Mouse (Mus musculus): ENCODE measurements at regions not wholly inside any gene's neighbourhood (a gene's known extent, or its start where the extent isn't known, plus 50 kb on each side); places are given as distances from the start of the nearest gene placed in this dataset.

DNA sequence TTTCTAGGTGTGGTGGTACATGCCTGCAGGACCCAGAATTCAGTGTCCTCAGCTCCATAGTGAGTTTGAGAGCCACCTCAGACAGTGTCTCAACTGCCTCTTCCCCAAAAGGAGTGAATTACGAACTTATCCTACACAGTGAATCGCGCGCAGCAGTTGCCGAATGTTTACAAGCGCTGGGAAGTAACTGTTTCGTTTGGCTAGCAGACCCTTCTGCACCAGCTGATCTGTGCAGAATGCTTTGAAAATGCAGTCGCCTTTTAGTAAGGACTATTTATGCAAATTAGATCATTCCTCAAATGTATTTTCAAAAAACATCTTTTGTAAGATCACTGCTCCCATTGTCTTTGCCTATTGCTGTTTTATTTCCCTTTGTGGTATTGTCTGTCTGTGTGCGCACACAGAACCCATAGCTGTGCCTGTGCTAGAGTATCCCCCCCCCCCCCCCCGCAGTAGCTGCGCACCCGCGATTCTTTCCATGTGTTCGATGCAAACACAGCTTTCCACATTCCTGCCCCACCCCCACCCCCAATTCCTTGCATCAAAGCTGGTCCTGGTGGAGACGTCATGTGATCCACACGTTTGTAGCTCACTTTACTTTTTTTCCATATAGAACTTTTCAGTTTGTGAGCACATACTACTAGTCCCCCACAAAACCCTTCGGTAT, 97.5 kb upstream of the Sox2 start:
- TF ChIP-seq EP300 (IDR thresholded peaks at IDR 0.05; ENCODE audit: low read depth) (no peak), CTCF (IDR thresholded peaks at IDR 0.05; ENCODE audit: low read depth) (no peak)
